Mouse (Mus musculus): ENCODE data around the gene Agpat3. TPM values are rescaled to one million over a fixed set of nuclear protein-coding genes. Genes with fewer than 3 reads are reported as not detected.

The Agpat3 gene
- total RNA-seq (2012; rRNA removed), result 52.0 and 54.0 TPM in 2 replicates

GRCm38 (mm10) chr10:78351887-78352665 lies at the start of gene Agpat3:
Agpat3 (minus strand) TSS chr10:78352489.
- H3K36me3 ChIP-seq (ENCODE audit: control insufficient read depth, insufficient read depth, low read length, poor library complexity, severe bottlenecking), result no peaks in the 10 kb centered on the region; the same call in 1 of the 2 replicates
- H3K9me3 ChIP-seq (ENCODE audit: control insufficient read depth, insufficient read depth, low read depth, low read length), result no peaks in the 10 kb centered on the region
- peaks cover 0 to 14% of the 10 kb centered on the region in 2 experiments; a peak in 2 of 4 replicates for H3K4me1 ChIP-seq (ENCODE audit: control insufficient read depth in 2 of 2, insufficient read depth in 2 of 2, low read length in 2 of 2, poor library complexity in 1 of 2)
- H3K9ac ChIP-seq (ENCODE audit: insufficient read depth, low read depth, low read length, poor library complexity, severe bottlenecking), result peak within 1 kb of the TSS; percentile 79
- H3K27ac ChIP-seq (ENCODE audit: insufficient read depth, low read depth, low read length, poor library complexity, severe bottlenecking), result no peak within 1 kb of the TSS
- in situ Hi-C loops (cut with MboI; ENCODE audit: low sequenced_read_pairs in 2 of 2, unreplicated experiment in 2 of 2), result no loop called here
- TF ChIP-seq HCFC1 (IDR thresholded peaks at IDR 0.05; ENCODE audit: borderline replicate concordance, insufficient read depth, low read length) (no peak), ZC3H11A (IDR thresholded peaks at IDR 0.05; ENCODE audit: borderline replicate concordance, low read depth, low read length) (no peak), ZNF384 (IDR thresholded peaks at IDR 0.05; ENCODE audit: low read depth, low read length) (no peak), CHD2 (IDR thresholded peaks at IDR 0.05; ENCODE audit: low read depth, low read length) (no peak), MAFK (IDR thresholded peaks at IDR 0.05; ENCODE audit: insufficient read depth, low read depth, low read length) (no peak)
- H3K4me3 ChIP-seq (ENCODE audit: insufficient read depth in 1 of 2, low read depth in 1 of 2, low read length in 2 of 2, poor library complexity in 1 of 2, severe bottlenecking in 1 of 2), result peak within 1 kb of the TSS; percentile 76 to 81
- DNase-seq (ENCODE audit: low read depth, low spot score), result no peak

DNA sequence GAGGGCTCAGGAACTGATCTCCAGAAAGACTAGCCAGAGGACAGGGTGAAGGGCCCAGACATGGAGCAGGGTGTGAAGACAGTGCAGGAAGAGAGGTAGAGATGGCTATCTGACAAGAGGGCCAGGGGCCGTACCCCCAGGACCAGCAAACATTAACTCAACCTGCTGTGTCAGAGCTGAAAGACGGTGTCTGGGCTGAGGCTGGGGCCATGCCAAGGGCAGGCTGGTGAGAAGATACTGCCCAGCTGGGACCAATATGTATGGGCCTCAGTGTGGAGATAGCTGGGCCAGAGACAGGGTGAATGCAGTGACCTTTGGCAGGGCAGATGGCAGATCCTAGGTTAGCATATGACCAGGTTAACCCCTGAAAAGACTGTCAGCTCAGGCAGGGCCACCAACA lies 48.8 kb upstream of the Agpat3 start:
- H3K27ac ChIP-seq (ENCODE audit: insufficient read depth, low read depth, low read length, poor library complexity, severe bottlenecking), result peak overlapping the region; percentile 34; the same call in 1 of the 2 replicates
- H3K9ac ChIP-seq (ENCODE audit: insufficient read depth, low read depth, low read length, poor library complexity, severe bottlenecking), result no peak overlapping the region
- no peak overlapping the region for H3K4me3 ChIP-seq (ENCODE audit: insufficient read depth in 1 of 2, low read depth in 1 of 2, low read length in 2 of 2, poor library complexity in 1 of 2, severe bottlenecking in 1 of 2)
- peaks cover 58% of the 10 kb centered on the region for H3K36me3 ChIP-seq (ENCODE audit: control insufficient read depth, insufficient read depth, low read length, poor library complexity, severe bottlenecking)
- no peaks in the 10 kb centered on the region for H3K9me3 ChIP-seq (ENCODE audit: control insufficient read depth, insufficient read depth, low read depth, low read length)
- peaks cover 0 to 8% of the 10 kb centered on the region in 2 experiments; a peak in 1 of 4 replicates for H3K4me1 ChIP-seq (ENCODE audit: control insufficient read depth in 2 of 2, insufficient read depth in 2 of 2, low read length in 2 of 2, poor library complexity in 1 of 2)
- in situ Hi-C loops (cut with MboI; ENCODE audit: low sequenced_read_pairs in 2 of 2, unreplicated experiment in 2 of 2), result no loop called here
- DNase-seq (ENCODE audit: low read depth, low spot score), result no peak
- TF ChIP-seq HCFC1 (IDR thresholded peaks at IDR 0.05; ENCODE audit: borderline replicate concordance, insufficient read depth, low read length) (no peak), ZC3H11A (IDR thresholded peaks at IDR 0.05; ENCODE audit: borderline replicate concordance, low read depth, low read length) (no peak), CHD2 (IDR thresholded peaks at IDR 0.05; ENCODE audit: low read depth, low read length) (no peak), MAFK (IDR thresholded peaks at IDR 0.05; ENCODE audit: insufficient read depth, low read depth, low read length) (no peak), ZNF384 (IDR thresholded peaks at IDR 0.05; ENCODE audit: low read depth, low read length) (no peak)

- Histone ChIP-seq H3K36me3 (ENCODE audit: control insufficient read depth, insufficient read depth, low read length, poor library complexity, severe bottlenecking) (peaks cover 40% of the 10 kb centered on the region), H3K9me3 (ENCODE audit: control insufficient read depth, insufficient read depth, low read depth, low read length) (no peaks in the 10 kb centered on the region), H3K27ac (ENCODE audit: insufficient read depth, low read depth, low read length, poor library complexity, severe bottlenecking) (no peak overlapping the region), H3K9ac (ENCODE audit: insufficient read depth, low read depth, low read length, poor library complexity, severe bottlenecking) (no peak overlapping the region; the same call in 1 of the 2 replicates), H3K4me1 (ENCODE audit: control insufficient read depth in 2 of 2, insufficient read depth in 2 of 2, low read length in 2 of 2, poor library complexity in 1 of 2) (peaks cover 0 to 11% of the 10 kb centered on the region in 2 experiments; a peak in 1 of 4 replicates), H3K4me3 (ENCODE audit: insufficient read depth in 1 of 2, low read depth in 1 of 2, low read length in 2 of 2, poor library complexity in 1 of 2, severe bottlenecking in 1 of 2) (no peak overlapping the region)
- TF ChIP-seq MAFK (IDR thresholded peaks at IDR 0.05; ENCODE audit: insufficient read depth, low read depth, low read length), result no peak
- no peak for TF ChIP-seq HCFC1 (IDR thresholded peaks at IDR 0.05; ENCODE audit: borderline replicate concordance, insufficient read depth, low read length)
- TF ChIP-seq ZNF384 (IDR thresholded peaks at IDR 0.05; ENCODE audit: low read depth, low read length), result no peak
- in situ Hi-C loops (cut with MboI; ENCODE audit: low sequenced_read_pairs in 2 of 2, unreplicated experiment in 2 of 2), result no loop called here
- no peak for DNase-seq (ENCODE audit: low read depth, low spot score)
These were observed 46.9 kb upstream of the Agpat3 start for GRCm38 (mm10) chr10:78399090-78399657.

GRCm38 (mm10) chr10:78396625-78396885 lies 44.3 kb upstream of the Agpat3 start:
- peaks cover 14% of the 10 kb centered on the region for H3K36me3 ChIP-seq (ENCODE audit: control insufficient read depth, insufficient read depth, low read length, poor library complexity, severe bottlenecking)

More at GRCm38 (mm10) chr10:78396625-78396885, 44.3 kb upstream of the Agpat3 start:
- no peak overlapping the region for H3K4me3 ChIP-seq (ENCODE audit: insufficient read depth in 1 of 2, low read depth in 1 of 2, low read length in 2 of 2, poor library complexity in 1 of 2, severe bottlenecking in 1 of 2)
- in situ Hi-C loops (cut with MboI; ENCODE audit: low sequenced_read_pairs in 2 of 2, unreplicated experiment in 2 of 2), result no loop called here
- no peaks in the 10 kb centered on the region for H3K9me3 ChIP-seq (ENCODE audit: control insufficient read depth, insufficient read depth, low read depth, low read length)
- TF ChIP-seq HCFC1 (IDR thresholded peaks at IDR 0.05; ENCODE audit: borderline replicate concordance, insufficient read depth, low read length) (no peak), ZC3H11A (IDR thresholded peaks at IDR 0.05; ENCODE audit: borderline replicate concordance, low read depth, low read length) (no peak), MAFK (IDR thresholded peaks at IDR 0.05; ENCODE audit: insufficient read depth, low read depth, low read length) (no peak), ZNF384 (IDR thresholded peaks at IDR 0.05; ENCODE audit: low read depth, low read length) (no peak), CHD2 (IDR thresholded peaks at IDR 0.05; ENCODE audit: low read depth, low read length) (no peak)
- peaks cover 0 to 11% of the 10 kb centered on the region in 2 experiments; a peak in 2 of 4 replicates for H3K4me1 ChIP-seq (ENCODE audit: control insufficient read depth in 2 of 2, insufficient read depth in 2 of 2, low read length in 2 of 2, poor library complexity in 1 of 2)
- DNase-seq (ENCODE audit: low read depth, low spot score), result no peak
- no peak overlapping the region for H3K27ac ChIP-seq (ENCODE audit: insufficient read depth, low read depth, low read length, poor library complexity, severe bottlenecking)
- no peak overlapping the region for H3K9ac ChIP-seq (ENCODE audit: insufficient read depth, low read depth, low read length, poor library complexity, severe bottlenecking)
